Comparison of ENCODE assay signal across 29 mouse cellular contexts in genomic region chr19:41751906-41752305, GRCm38 (mm10). TPM values are rescaled to one million over a fixed set of nuclear protein-coding genes. Genes with fewer than 3 reads are reported as not detected.
DNase-seq lines count a peak whose midpoint lies in the region; ATAC-seq and TF ChIP-seq lines count a peak whose summit lies in the region.
"Had no signal": no experiment of that assay in that cellular context is flagged by ENCODE, and none has a peak within 500 bp of the region (broad histone marks: within the 10 kb centered on the region; RNA-seq: fewer than 3 reads in every experiment).

No protein-coding gene starts in this region.

- no peaks in the 10 kb centered on the region for H3K9me3 ChIP-seq in forebrain, embryonic 14.5 days (replicated peaks; ENCODE audit: control insufficient read depth, low read length)
- H3K9me3 ChIP-seq in forebrain, embryonic 12.5 days = no peaks in the 10 kb centered on the region
- H3K9me3 ChIP-seq in kidney, postnatal 0 days (replicated peaks; ENCODE audit: low read length) = no peaks in the 10 kb centered on the region
- no peaks in the 10 kb centered on the region for H3K9me3 ChIP-seq in kidney, embryonic 15.5 days (replicated peaks)
- H3K9me3 ChIP-seq in midbrain, embryonic 14.5 days (ENCODE audit: control insufficient read depth, low read length) = no peaks in the 10 kb centered on the region
- H3K9me3 ChIP-seq in midbrain, embryonic 13.5 days = no peaks in the 10 kb centered on the region
- H3K9me3 ChIP-seq: embryonic facial prominence, embryonic 12.5 days; heart, embryonic 13.5 days; liver, embryonic 15.5 days; lung, embryonic 15.5 days; midbrain, embryonic 12.5 days; neural tube, embryonic 12.5 days had no signal

- H3K9ac ChIP-seq in forebrain, embryonic 14.5 days (ENCODE audit: low read length) = no peak overlapping the region
- H3K9ac ChIP-seq in forebrain, embryonic 12.5 days = no peak overlapping the region
- H3K9ac ChIP-seq in kidney, postnatal 0 days (ENCODE audit: low read depth, low read length) = no peak overlapping the region
- no peak overlapping the region for H3K9ac ChIP-seq in kidney, embryonic 15.5 days
- H3K9ac ChIP-seq in midbrain, embryonic 14.5 days (replicated peaks; ENCODE audit: low read length) = no peak overlapping the region
- no peak overlapping the region for H3K9ac ChIP-seq in midbrain, embryonic 13.5 days (replicated peaks)
- H3K9ac ChIP-seq: embryonic facial prominence, embryonic 12.5 days; heart, embryonic 13.5 days; liver, embryonic 15.5 days; lung, embryonic 15.5 days; midbrain, embryonic 12.5 days; neural tube, embryonic 12.5 days had no signal

- no peak for TF ChIP-seq POLR2A in cortical plate, adult 2 months (IDR thresholded peaks at IDR 0.05; ENCODE audit: extremely low read depth, insufficient read depth, low read length)

- H3K4me1 ChIP-seq in forebrain, embryonic 14.5 days (ENCODE audit: control insufficient read depth, insufficient read depth, low read length) = peaks cover 13% of the 10 kb centered on the region
- H3K4me1 ChIP-seq in forebrain, embryonic 12.5 days = peaks cover 31% of the 10 kb centered on the region
- no peaks in the 10 kb centered on the region for H3K4me1 ChIP-seq in kidney, postnatal 0 days (replicated peaks; ENCODE audit: insufficient read depth, low read length)
- H3K4me1 ChIP-seq in kidney, embryonic 15.5 days = peaks cover 10% of the 10 kb centered on the region; the same call in 1 of the 2 replicates
- H3K4me1 ChIP-seq in midbrain, embryonic 14.5 days (ENCODE audit: control insufficient read depth, insufficient read depth, low read length) = peaks cover 5% of the 10 kb centered on the region; the same call in 1 of the 2 replicates
- peaks cover 31% of the 10 kb centered on the region for H3K4me1 ChIP-seq in midbrain, embryonic 13.5 days (replicated peaks)
- no peaks in the 10 kb centered on the region for H3K4me1 ChIP-seq in cortical plate, adult 2 months (ENCODE audit: control insufficient read depth, insufficient read depth, low read length)
- H3K4me1 ChIP-seq: embryonic facial prominence, embryonic 12.5 days; heart, embryonic 13.5 days; liver, embryonic 15.5 days; lung, embryonic 15.5 days had no signal

- no peak overlapping the region for H3K27ac ChIP-seq in forebrain, embryonic 14.5 days (ENCODE audit: low read depth, low read length)
- H3K27ac ChIP-seq in forebrain, embryonic 12.5 days = no peak overlapping the region
- no peak overlapping the region for H3K27ac ChIP-seq in kidney, postnatal 0 days
- H3K27ac ChIP-seq in kidney, embryonic 15.5 days = no peak overlapping the region
- H3K27ac ChIP-seq in midbrain, embryonic 14.5 days (replicated peaks; ENCODE audit: low read depth, low read length) = no peak overlapping the region
- H3K27ac ChIP-seq in midbrain, embryonic 13.5 days = no peak overlapping the region
- no peak overlapping the region for H3K27ac ChIP-seq in cortical plate, adult 2 months (ENCODE audit: insufficient read depth, low read length)
- H3K27ac ChIP-seq: embryonic facial prominence, embryonic 12.5 days; heart, embryonic 13.5 days; liver, embryonic 15.5 days; lung, embryonic 15.5 days; midbrain, embryonic 12.5 days; neural tube, embryonic 12.5 days had no signal

- H3K27me3 ChIP-seq in forebrain, embryonic 14.5 days (replicated peaks; ENCODE audit: control insufficient read depth, insufficient read depth, low read length) = no peaks in the 10 kb centered on the region; the same call in 1 of the 2 replicates
- peaks cover 33% of the 10 kb centered on the region for H3K27me3 ChIP-seq in forebrain, embryonic 12.5 days
- no peaks in the 10 kb centered on the region for H3K27me3 ChIP-seq in kidney, postnatal 0 days (ENCODE audit: insufficient read depth, low read length)
- no peaks in the 10 kb centered on the region for H3K27me3 ChIP-seq in kidney, embryonic 15.5 days
- H3K27me3 ChIP-seq in midbrain, embryonic 14.5 days (ENCODE audit: control insufficient read depth, insufficient read depth, low read length) = no peaks in the 10 kb centered on the region
- H3K27me3 ChIP-seq in midbrain, embryonic 13.5 days = peaks cover 10% of the 10 kb centered on the region; the same call in 1 of the 2 replicates
- H3K27me3 ChIP-seq: liver, embryonic 15.5 days; lung, embryonic 15.5 days had no signal

- TF ChIP-seq CTCF in kidney, postnatal 0 days (IDR thresholded peaks at IDR 0.05; ENCODE audit: low read depth) = peak; percentile 35; the same call in 1 of the 2 replicates
- peak; percentile 38 for TF ChIP-seq CTCF in cortical plate, adult 2 months (IDR thresholded peaks at IDR 0.05; ENCODE audit: extremely low read depth, insufficient read depth, low read length)

- H3K4me2 ChIP-seq in forebrain, embryonic 14.5 days (ENCODE audit: low read length) = no peak overlapping the region
- no peak overlapping the region for H3K4me2 ChIP-seq in forebrain, embryonic 12.5 days
- no peak overlapping the region for H3K4me2 ChIP-seq in kidney, postnatal 0 days (ENCODE audit: low read length)
- H3K4me2 ChIP-seq in kidney, embryonic 15.5 days = no peak overlapping the region
- H3K4me2 ChIP-seq in midbrain, embryonic 14.5 days (ENCODE audit: low read length) = no peak overlapping the region
- H3K4me2 ChIP-seq in midbrain, embryonic 13.5 days (replicated peaks) = no peak overlapping the region
- H3K4me2 ChIP-seq: embryonic facial prominence, embryonic 12.5 days; heart, embryonic 13.5 days; liver, embryonic 15.5 days; lung, embryonic 15.5 days; midbrain, embryonic 12.5 days; neural tube, embryonic 12.5 days had no signal

- no peak for ATAC-seq in forebrain, embryonic 14.5 days
- no peak for ATAC-seq in forebrain, embryonic 12.5 days (ENCODE audit: low FRiP score)
- no peak for ATAC-seq in kidney, postnatal 0 days (replicated peaks; ENCODE audit: low FRiP score, low read depth)
- ATAC-seq in kidney, embryonic 15.5 days (replicated peaks; ENCODE audit: low FRiP score) = no peak
- ATAC-seq in midbrain, embryonic 14.5 days (ENCODE audit: low FRiP score, low TSS enrichment) = no peak
- no peak for ATAC-seq in midbrain, embryonic 13.5 days
- ATAC-seq: CD4-positive, CD25-positive, alpha-beta regulatory T cell, adult 4 months; inflammation-experienced regulatory T-cells, adult 6 months had no signal

- H3K36me3 ChIP-seq in forebrain, embryonic 14.5 days (ENCODE audit: control insufficient read depth, insufficient read depth, low read length) = no peaks in the 10 kb centered on the region
- no peaks in the 10 kb centered on the region for H3K36me3 ChIP-seq in forebrain, embryonic 12.5 days (replicated peaks)
- no peaks in the 10 kb centered on the region for H3K36me3 ChIP-seq in kidney, postnatal 0 days (ENCODE audit: insufficient read depth, low read length)
- no peaks in the 10 kb centered on the region for H3K36me3 ChIP-seq in kidney, embryonic 15.5 days
- H3K36me3 ChIP-seq in midbrain, embryonic 14.5 days (ENCODE audit: control insufficient read depth, insufficient read depth, low read length) = no peaks in the 10 kb centered on the region
- no peaks in the 10 kb centered on the region for H3K36me3 ChIP-seq in midbrain, embryonic 13.5 days
- H3K36me3 ChIP-seq: embryonic facial prominence, embryonic 12.5 days; heart, embryonic 13.5 days; liver, embryonic 15.5 days; lung, embryonic 15.5 days; midbrain, embryonic 12.5 days; neural tube, embryonic 12.5 days had no signal

- H3K4me3 ChIP-seq in forebrain, embryonic 14.5 days (ENCODE audit: low read depth, low read length) = no peak overlapping the region
- no peak overlapping the region for H3K4me3 ChIP-seq in forebrain, embryonic 12.5 days (replicated peaks)
- H3K4me3 ChIP-seq in kidney, postnatal 0 days (replicated peaks; ENCODE audit: low read depth, low read length) = no peak overlapping the region
- H3K4me3 ChIP-seq in kidney, embryonic 15.5 days (replicated peaks) = no peak overlapping the region
- no peak overlapping the region for H3K4me3 ChIP-seq in midbrain, embryonic 14.5 days (replicated peaks; ENCODE audit: low read depth, low read length)
- no peak overlapping the region for H3K4me3 ChIP-seq in midbrain, embryonic 13.5 days (replicated peaks)
- H3K4me3 ChIP-seq in cortical plate, adult 2 months (ENCODE audit: insufficient read depth, low read length) = no peak overlapping the region
- H3K4me3 ChIP-seq: embryonic facial prominence, embryonic 12.5 days; heart, embryonic 13.5 days; liver, embryonic 15.5 days; lung, embryonic 15.5 days; midbrain, embryonic 12.5 days; neural tube, embryonic 12.5 days had no signal

- peak; percentile 24 for DNase-seq in forebrain, embryonic 14.5 days (ENCODE audit: low spot score)
- no peak for DNase-seq in kidney, postnatal 0 days (ENCODE audit: low spot score)
- peak; percentile 39 for DNase-seq in midbrain, embryonic 14.5 days
- DNase-seq: adrenal gland, postnatal 25 days; cerebellum, adult 2 months; cerebellum, postnatal 14 days; embryo, embryonic 11 days; gastrocnemius, postnatal 10 days; heart, postnatal 10 days; kidney, adult 11 months; kidney, postnatal 36 days; layer of hippocampus, postnatal 36 days; liver; right cerebral cortex, adult 18-20 months; spleen, adult 18-20 months; thymus, adult 2 months; thymus, postnatal 36 days had no signal

- 67% methylated on average over 11 of the region's 11 CpGs for WGBS in forebrain, embryonic 14.5 days
- 63% methylated on average over 11 of the region's 11 CpGs for WGBS in forebrain, embryonic 12.5 days
- 79% methylated on average over 11 of the region's 11 CpGs for WGBS in kidney, postnatal 0 days
- 78% methylated on average over 11 of the region's 11 CpGs for WGBS in kidney, embryonic 15.5 days
- 65% methylated on average over 11 of the region's 11 CpGs for WGBS in midbrain, embryonic 14.5 days
- WGBS in midbrain, embryonic 13.5 days = 62% methylated on average over 11 of the region's 11 CpGs

RNA-seq across cellular contexts. Expression of gene Slit1, which starts 8.4 kb away (rescaled TPM):
- polyA plus RNA-seq in forebrain, embryonic 14.5 days (2014; fragmentation: Nextera tagmentation; extraction: Ambion mirVana) = 13.5 and 22.5 TPM in 2 replicates
- polyA plus RNA-seq in forebrain, embryonic 12.5 days (2016; fragmentation: Nextera tagmentation; extraction: Ambion mirVana) = 11.0 and 14.0 TPM in 2 replicates
- 3.2 and 3.4 TPM in 2 replicates for polyA plus RNA-seq in kidney, postnatal 0 days (2015; fragmentation: Nextera tagmentation; extraction: Ambion mirVana)
- polyA plus RNA-seq in kidney, embryonic 15.5 days (2015; fragmentation: Nextera tagmentation; extraction: Ambion mirVana) = 6.1 and 6.3 TPM in 2 replicates
- polyA plus RNA-seq in midbrain, embryonic 14.5 days (2014; fragmentation: Nextera tagmentation; extraction: Ambion mirVana) = 20.6 and 27.9 TPM in 2 replicates
- 13.2 and 23.8 TPM in 2 replicates for polyA plus RNA-seq in midbrain, embryonic 13.5 days (2015; fragmentation: Nextera tagmentation; extraction: Ambion mirVana)
- polyA plus RNA-seq in cortical plate, adult 2 months (2012; rRNA removed) = 20.3 and 29.9 TPM in 2 replicates
- polyA plus RNA-seq: CD4-positive, CD25-positive, alpha-beta regulatory T cell, adult 4 months; inflammation-experienced regulatory T-cells, adult 6 months had no signal

RNA-seq across cellular contexts. Expression of gene Arhgap19, which starts 49.9 kb away (rescaled TPM):
- 11.2 and 12.6 TPM in 2 replicates for polyA plus RNA-seq in forebrain, embryonic 14.5 days (2014; fragmentation: Nextera tagmentation; extraction: Ambion mirVana)
- 36.0 and 38.8 TPM in 2 replicates for polyA plus RNA-seq in forebrain, embryonic 12.5 days (2016; fragmentation: Nextera tagmentation; extraction: Ambion mirVana)
- polyA plus RNA-seq in kidney, postnatal 0 days (2015; fragmentation: Nextera tagmentation; extraction: Ambion mirVana) = 9.1 and 9.5 TPM in 2 replicates
- polyA plus RNA-seq in kidney, embryonic 15.5 days (2015; fragmentation: Nextera tagmentation; extraction: Ambion mirVana) = 29.7 and 29.9 TPM in 2 replicates
- polyA plus RNA-seq in midbrain, embryonic 14.5 days (2014; fragmentation: Nextera tagmentation; extraction: Ambion mirVana) = 4.7 and 8.5 TPM in 2 replicates
- 11.0 and 11.6 TPM in 2 replicates for polyA plus RNA-seq in midbrain, embryonic 13.5 days (2015; fragmentation: Nextera tagmentation; extraction: Ambion mirVana)
- polyA plus RNA-seq in cortical plate, adult 2 months (2012; rRNA removed) = 2.7 and 3.0 TPM in 2 replicates
